In the genomic region with DNA sequence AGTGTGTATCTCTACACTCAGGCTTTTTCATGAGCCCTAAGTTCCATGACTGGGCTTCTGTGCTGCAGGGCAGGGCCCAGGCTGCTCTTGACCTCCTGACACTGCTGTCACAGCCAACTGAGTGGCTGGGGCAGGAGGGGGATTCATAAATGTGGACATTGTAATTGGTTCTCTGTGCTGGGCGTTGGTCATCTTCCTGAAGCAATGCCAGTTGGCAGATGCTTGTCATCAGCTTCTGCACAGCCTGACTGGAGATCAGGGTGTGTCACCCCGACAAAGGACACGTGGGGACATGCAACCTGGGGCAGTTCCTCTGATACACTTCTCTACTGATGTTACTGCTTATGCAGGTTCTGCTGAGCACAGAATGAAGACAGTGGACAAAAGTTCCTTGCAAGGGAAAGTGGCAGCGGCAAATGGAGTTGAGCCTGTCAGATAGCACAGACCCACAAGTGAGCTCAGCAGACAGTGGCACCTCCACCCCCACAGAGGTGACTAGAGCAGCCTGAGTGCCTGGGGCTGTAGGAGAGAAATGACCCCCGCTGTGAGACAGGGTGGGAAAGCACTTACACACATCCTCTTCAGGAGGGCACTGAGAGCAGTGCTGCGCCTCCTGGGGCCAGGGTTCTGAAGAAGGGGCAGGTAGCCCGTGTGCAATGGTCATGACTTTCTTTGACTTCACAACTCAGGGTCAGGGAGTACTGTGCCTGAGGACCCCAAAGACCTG, we compare ENCODE assay signal across 8 mouse cellular contexts. TPM values are rescaled to one million over a fixed set of nuclear protein-coding genes. Genes with fewer than 3 reads are reported as not detected.
A peak's percentile ranks its signal among the peaks of the same experiment; 100 is the strongest.
DNase-seq lines count a peak whose midpoint lies in the region; ATAC-seq and TF ChIP-seq lines count a peak whose summit lies in the region.

No protein-coding gene starts in this region.

- DNase-seq in R1 (ENCODE audit: low read depth, low spot score), result peak; percentile 21
- DNase-seq in lung, embryonic 14.5 days, result peak; percentile 16
- DNase-seq in thymus, postnatal 36 days, result no peak
- no peak for DNase-seq in c-Kit-positive CD71-positive TER-119-positive erythroid progenitor cells, embryonic 14.5 days (ENCODE audit: low spot score)
- DNase-seq in right cerebral cortex, postnatal 36 days (ENCODE audit: low spot score in 2 of 2), result no peak

- no peak overlapping the region for H3K4me2 ChIP-seq in intestine, embryonic 16.5 days (ENCODE audit: low read depth, low read length)
- no peak overlapping the region for H3K4me2 ChIP-seq in intestine, postnatal 0 days (replicated peaks; ENCODE audit: low read depth)
- H3K4me2 ChIP-seq in heart, embryonic 12.5 days, result no peak overlapping the region
- no peak overlapping the region for H3K4me2 ChIP-seq in lung, embryonic 14.5 days

- TF ChIP-seq CTCF in intestine, postnatal 0 days (IDR thresholded peaks at IDR 0.05; ENCODE audit: low read depth), result no peak
- no peak for TF ChIP-seq CTCF in lung, embryonic 14.5 days (IDR thresholded peaks at IDR 0.05; ENCODE audit: low read depth)

- H3K27me3 ChIP-seq in intestine, embryonic 16.5 days (replicated peaks; ENCODE audit: control insufficient read depth, insufficient read depth, low read length), result no peaks in the 10 kb centered on the region
- H3K27me3 ChIP-seq in intestine, postnatal 0 days (replicated peaks; ENCODE audit: control insufficient read depth, insufficient read depth, low read length), result no peaks in the 10 kb centered on the region
- H3K27me3 ChIP-seq in heart, embryonic 12.5 days (replicated peaks), result no peaks in the 10 kb centered on the region
- no peaks in the 10 kb centered on the region for H3K27me3 ChIP-seq in lung, embryonic 14.5 days (ENCODE audit: insufficient read depth, low read length)

- no peak for ATAC-seq in intestine, embryonic 16.5 days
- ATAC-seq in intestine, postnatal 0 days, result no peak
- no peak for ATAC-seq in heart, embryonic 12.5 days (ENCODE audit: insufficient number of reproducible peaks, low FRiP score)
- no peak for ATAC-seq in lung, embryonic 14.5 days (ENCODE audit: insufficient read depth)

- H3K36me3 ChIP-seq in intestine, embryonic 16.5 days (ENCODE audit: control insufficient read depth, insufficient read depth, low read length), result no peaks in the 10 kb centered on the region
- peaks cover 4% of the 10 kb centered on the region; the same call in 1 of the 2 replicates for H3K36me3 ChIP-seq in intestine, postnatal 0 days (ENCODE audit: control insufficient read depth, insufficient read depth)
- no peaks in the 10 kb centered on the region for H3K36me3 ChIP-seq in heart, embryonic 12.5 days
- H3K36me3 ChIP-seq in lung, embryonic 14.5 days (ENCODE audit: insufficient read depth), result 0 out of 2 replicates have a peak, but pooled peaks cover 2% of the 10 kb centered on the region

- H3K9me3 ChIP-seq in intestine, embryonic 16.5 days (ENCODE audit: control insufficient read depth, low read length), result no peaks in the 10 kb centered on the region
- no peaks in the 10 kb centered on the region for H3K9me3 ChIP-seq in intestine, postnatal 0 days (ENCODE audit: control insufficient read depth)
- H3K9me3 ChIP-seq in heart, embryonic 12.5 days (replicated peaks), result no peaks in the 10 kb centered on the region
- H3K9me3 ChIP-seq in lung, embryonic 14.5 days (ENCODE audit: low read depth, low read length), result no peaks in the 10 kb centered on the region

- peaks cover 29% of the 10 kb centered on the region for H3K4me1 ChIP-seq in intestine, embryonic 16.5 days (ENCODE audit: control insufficient read depth, insufficient read depth, low read length)
- H3K4me1 ChIP-seq in intestine, postnatal 0 days (replicated peaks; ENCODE audit: control insufficient read depth, insufficient read depth, low read length), result peaks cover 16% of the 10 kb centered on the region; the same call in 1 of the 2 replicates
- peaks cover 92% of the 10 kb centered on the region for H3K4me1 ChIP-seq in heart, embryonic 12.5 days (replicated peaks)
- H3K4me1 ChIP-seq in lung, embryonic 14.5 days (ENCODE audit: insufficient read depth), result peaks cover 17% of the 10 kb centered on the region; the same call in 1 of the 2 replicates

- H3K27ac ChIP-seq in intestine, embryonic 16.5 days (ENCODE audit: low read length), result no peak overlapping the region
- H3K27ac ChIP-seq in intestine, postnatal 0 days (ENCODE audit: low read depth, low read length), result no peak overlapping the region
- H3K27ac ChIP-seq in heart, embryonic 12.5 days (ENCODE audit: poor library complexity, severe bottlenecking), result peak overlapping the region; percentile 79; the same call in 1 of the 2 replicates
- no peak overlapping the region; the same call in 1 of the 2 replicates for H3K27ac ChIP-seq in lung, embryonic 14.5 days (ENCODE audit: low read depth)

- 67% methylated on average over 7 of the region's 7 CpGs for WGBS in intestine, embryonic 16.5 days
- 58% methylated on average over 7 of the region's 7 CpGs for WGBS in intestine, postnatal 0 days
- 43% methylated on average over 7 of the region's 7 CpGs for WGBS in heart, embryonic 12.5 days
- WGBS in lung, embryonic 14.5 days, result 46% methylated on average over 7 of the region's 7 CpGs

- no peak overlapping the region for H3K4me3 ChIP-seq in intestine, embryonic 16.5 days (ENCODE audit: low read length)
- H3K4me3 ChIP-seq in intestine, postnatal 0 days (ENCODE audit: low read depth, low read length), result no peak overlapping the region
- no peak overlapping the region for H3K4me3 ChIP-seq in heart, embryonic 12.5 days
- no peak overlapping the region for H3K4me3 ChIP-seq in lung, embryonic 14.5 days (ENCODE audit: low read depth, low read length)

- H3K9ac ChIP-seq in intestine, embryonic 16.5 days (ENCODE audit: low read depth, low read length), result 0 out of 2 replicates have a peak overlapping the region, but pooled peaks have one; percentile 10
- no peak overlapping the region for H3K9ac ChIP-seq in intestine, postnatal 0 days (ENCODE audit: low read depth, low read length)
- H3K9ac ChIP-seq in heart, embryonic 12.5 days, result peak overlapping the region; percentile 50; the same call in 1 of the 2 replicates
- H3K9ac ChIP-seq in lung, embryonic 14.5 days, result no peak overlapping the region

RNA-seq across cellular contexts. Expression of gene Ell, which starts 22.7 kb away (rescaled TPM):
- polyA plus RNA-seq in intestine, embryonic 16.5 days (2015; fragmentation: Nextera tagmentation; extraction: Ambion mirVana), result 16.6 and 17.7 TPM in 2 replicates
- 11.8 and 13.0 TPM in 2 replicates for polyA plus RNA-seq in intestine, postnatal 0 days (2015; fragmentation: Nextera tagmentation; extraction: Ambion mirVana)
- 13.5 and 14.7 TPM in 2 replicates for polyA plus RNA-seq in heart, embryonic 12.5 days (2016; fragmentation: Nextera tagmentation; extraction: Ambion mirVana)
- polyA plus RNA-seq in lung, embryonic 14.5 days (2014; fragmentation: Nextera tagmentation; extraction: Ambion mirVana), result 18.5 and 20.0 TPM in 2 replicates

RNA-seq across cellular contexts. Expression of gene Isyna1, which starts 32.2 kb away (rescaled TPM):
- polyA plus RNA-seq in intestine, embryonic 16.5 days (2015; fragmentation: Nextera tagmentation; extraction: Ambion mirVana), result 105 and 121 TPM in 2 replicates
- 19.4 and 21.0 TPM in 2 replicates for polyA plus RNA-seq in intestine, postnatal 0 days (2015; fragmentation: Nextera tagmentation; extraction: Ambion mirVana)
- polyA plus RNA-seq in heart, embryonic 12.5 days (2016; fragmentation: Nextera tagmentation; extraction: Ambion mirVana), result 138 and 142 TPM in 2 replicates
- polyA plus RNA-seq in lung, embryonic 14.5 days (2014; fragmentation: Nextera tagmentation; extraction: Ambion mirVana), result 91.6 and 107 TPM in 2 replicates

RNA-seq across cellular contexts. Expression of gene Kxd1, which starts 34.2 kb away (rescaled TPM):
- 65.3 and 67.3 TPM in 2 replicates for polyA plus RNA-seq in intestine, embryonic 16.5 days (2015; fragmentation: Nextera tagmentation; extraction: Ambion mirVana)
- 46.4 and 52.1 TPM in 2 replicates for polyA plus RNA-seq in intestine, postnatal 0 days (2015; fragmentation: Nextera tagmentation; extraction: Ambion mirVana)
- 64.2 and 65.7 TPM in 2 replicates for polyA plus RNA-seq in heart, embryonic 12.5 days (2016; fragmentation: Nextera tagmentation; extraction: Ambion mirVana)
- polyA plus RNA-seq in lung, embryonic 14.5 days (2014; fragmentation: Nextera tagmentation; extraction: Ambion mirVana), result 56.3 and 59.0 TPM in 2 replicates

RNA-seq across cellular contexts. Expression of gene Fkbp8, which starts 34.4 kb away (rescaled TPM):
- polyA plus RNA-seq in intestine, embryonic 16.5 days (2015; fragmentation: Nextera tagmentation; extraction: Ambion mirVana), result 320 and 328 TPM in 2 replicates
- polyA plus RNA-seq in intestine, postnatal 0 days (2015; fragmentation: Nextera tagmentation; extraction: Ambion mirVana), result 199 and 203 TPM in 2 replicates
- 227 and 231 TPM in 2 replicates for polyA plus RNA-seq in heart, embryonic 12.5 days (2016; fragmentation: Nextera tagmentation; extraction: Ambion mirVana)
- 239 and 245 TPM in 2 replicates for polyA plus RNA-seq in lung, embryonic 14.5 days (2014; fragmentation: Nextera tagmentation; extraction: Ambion mirVana)

RNA-seq across cellular contexts. Expression of gene Ssbp4, which starts 46.7 kb away (rescaled TPM):
- 63.2 and 73.9 TPM in 2 replicates for polyA plus RNA-seq in intestine, embryonic 16.5 days (2015; fragmentation: Nextera tagmentation; extraction: Ambion mirVana)
- polyA plus RNA-seq in intestine, postnatal 0 days (2015; fragmentation: Nextera tagmentation; extraction: Ambion mirVana), result 63.2 and 65.3 TPM in 2 replicates
- polyA plus RNA-seq in heart, embryonic 12.5 days (2016; fragmentation: Nextera tagmentation; extraction: Ambion mirVana), result 76.0 and 78.6 TPM in 2 replicates
- 127 and 143 TPM in 2 replicates for polyA plus RNA-seq in lung, embryonic 14.5 days (2014; fragmentation: Nextera tagmentation; extraction: Ambion mirVana)

Comparison
In these comparisons a context has a peak if more than half of its experiments do, and no peak if none do; other contexts are left out.
1. H3K9ac ChIP-seq: peak in intestine, embryonic 16.5 days (single experiment) and heart, embryonic 12.5 days (single experiment); none in intestine, postnatal 0 days (single experiment) and lung, embryonic 14.5 days (single experiment).
2. DNase-seq: peak in R1 (single experiment) and lung, embryonic 14.5 days (single experiment); none in thymus, postnatal 36 days (0 of 2), c-Kit-positive CD71-positive TER-119-positive erythroid progenitor cells, embryonic 14.5 days (single experiment) and right cerebral cortex, postnatal 36 days (0 of 2).